Mouse (Mus musculus) E14TG2a.4 (cell line): ENCODE results near the gene Pax7.

Source experiments
- CTCF ChIP-seq: conservative IDR thresholded peaks from 2 replicates; pipeline ENCODE4 v1.5.1; 2014; ENCODE audit warnings: low read length
- POU5F1 ChIP-seq: IDR thresholded peaks from 2 replicates; pipeline ENCODE4 v1.6.1; 2014; ENCODE audit warnings: low read length, borderline replicate concordance

- no peak for TF ChIP-seq CTCF
- no peak for TF ChIP-seq POU5F1
Measured at GRCm38 (mm10) chr4:139811475-139811874, 21.9 kb downstream of the Pax7 start.
